Mouse (Mus musculus): Measurements from ENCODE around the gene Cracr2b.
A peak's percentile ranks its signal among the peaks of the same experiment; 100 is the strongest.

The Cracr2b gene

DNA sequence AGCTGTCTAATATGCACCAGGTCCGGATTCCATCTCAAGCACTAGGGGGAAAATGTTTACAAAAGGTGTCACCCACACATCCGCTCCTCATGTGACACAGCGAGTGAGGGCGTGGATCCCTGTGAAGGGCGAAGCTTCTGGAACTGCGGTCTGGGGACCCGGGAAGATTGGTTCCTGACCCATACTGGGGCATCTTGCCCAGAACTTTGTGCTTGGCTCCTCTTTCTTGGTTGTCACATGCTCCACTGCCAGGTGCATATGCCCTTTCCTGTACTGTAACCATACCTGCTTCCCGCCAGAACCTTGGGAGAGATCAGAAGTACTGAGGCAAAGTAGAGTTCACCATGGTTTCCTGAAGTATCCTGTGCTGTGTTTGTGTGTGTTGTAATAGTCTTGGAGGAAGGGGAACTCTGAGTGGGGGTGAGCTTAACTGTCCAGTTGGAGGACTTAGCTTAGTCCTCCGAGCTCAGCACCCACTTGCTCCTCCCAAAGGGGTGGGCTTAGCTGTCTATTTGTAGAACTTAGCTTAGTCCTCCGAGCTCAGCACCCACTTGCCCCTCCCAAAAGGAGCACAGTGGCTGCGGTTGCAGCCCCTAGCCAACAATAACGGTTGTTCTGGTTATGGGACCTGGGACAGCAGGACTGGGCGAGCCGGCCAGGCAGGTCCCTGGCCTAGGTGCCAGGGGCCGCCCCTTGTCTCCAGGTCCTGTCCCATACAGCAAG is at the start of gene Cracr2b:
Gene Cracr2b, plus strand, starts transcription at position 704 of the 723 bp plus-strand sequence.
- no peak for DNase-seq (ENCODE audit: low read depth, low spot score)

DNA sequence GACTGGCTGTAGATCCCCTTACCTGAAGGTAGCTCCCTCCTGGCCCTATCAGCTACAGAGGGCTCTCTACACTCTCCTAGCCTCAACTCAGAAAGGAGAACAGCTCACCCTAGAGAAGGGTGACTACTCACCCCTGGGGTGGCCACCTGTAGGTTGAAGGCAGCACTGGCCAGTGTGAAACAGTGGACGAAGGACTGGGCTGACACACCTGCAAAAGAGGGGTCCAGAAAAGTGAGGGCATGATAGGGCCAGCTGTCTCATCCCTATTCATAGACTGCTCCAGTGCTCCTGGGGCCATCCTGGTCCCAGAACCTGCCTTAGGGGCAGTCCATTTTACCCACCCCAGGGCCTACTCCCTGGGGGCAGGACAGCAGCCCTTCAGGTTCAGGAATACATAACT is 49.2 kb upstream of the Cracr2b start:
- DNase-seq (ENCODE audit: low read depth, low spot score) = no peak

- no peak for DNase-seq (ENCODE audit: low read depth, low spot score)
Measured at GRCm38 (mm10) chr7:141413331-141413730, 47.6 kb upstream of the Cracr2b start.

GRCm38 (mm10) chr7:141413809-141414584 is 46.9 kb upstream of the Cracr2b start, which contains the start of gene Gatd1:
Gatd1 (minus strand) TSS chr7:141414136.
- DNase-seq (ENCODE audit: low read depth, low spot score) = peak; percentile 100

GRCm38 (mm10) chr7:141416144-141416841 is 44.6 kb upstream of the Cracr2b start:
- no peak for DNase-seq (ENCODE audit: low read depth, low spot score)

DNA sequence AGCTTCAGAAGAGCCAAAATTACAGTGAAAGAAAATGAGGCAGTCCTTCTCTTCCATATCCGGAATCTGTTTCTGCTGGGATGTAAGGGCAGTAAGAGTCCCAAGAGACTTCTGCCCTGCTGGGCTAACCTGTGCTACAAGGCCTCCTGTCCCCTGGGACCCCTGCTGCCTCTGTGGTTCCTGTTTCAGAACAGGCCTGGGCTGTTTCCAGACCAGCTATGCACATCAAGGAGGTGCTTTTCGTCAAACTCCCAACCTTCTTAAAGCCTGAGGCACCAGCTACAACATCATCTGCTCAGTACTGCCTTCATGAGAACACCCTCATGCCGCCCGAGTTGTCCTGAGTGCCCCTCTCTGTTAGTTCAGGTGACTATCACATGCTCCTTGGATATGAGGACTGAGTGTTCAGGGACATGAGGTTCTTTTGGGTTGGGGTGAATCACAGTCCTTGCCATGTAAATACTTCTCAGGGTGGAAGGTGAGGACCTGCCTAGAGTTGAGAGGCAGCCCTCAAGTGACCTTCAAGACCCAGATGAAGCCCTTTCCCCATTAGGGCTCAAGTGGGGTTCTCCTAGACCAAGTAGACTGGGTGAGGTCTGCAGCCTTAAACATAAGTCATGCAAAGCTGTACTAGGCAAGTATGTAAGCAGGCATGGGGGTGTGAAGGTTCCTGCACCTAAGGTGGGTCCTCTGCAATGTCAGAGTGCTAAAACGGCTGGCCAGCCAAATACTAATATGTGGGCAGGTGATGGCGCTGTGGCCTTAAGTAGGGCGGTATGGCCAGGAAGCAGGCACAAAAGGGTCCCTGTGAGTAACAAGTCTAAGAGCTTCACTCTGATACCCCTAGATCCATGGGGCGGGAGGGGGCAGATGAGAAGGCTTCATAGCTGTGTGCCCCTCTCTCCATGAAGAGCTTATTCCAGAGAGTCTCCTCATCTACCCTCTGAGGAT is 42.9 kb upstream of the Cracr2b start:
- DNase-seq (ENCODE audit: low read depth, low spot score) = no peak

DNA sequence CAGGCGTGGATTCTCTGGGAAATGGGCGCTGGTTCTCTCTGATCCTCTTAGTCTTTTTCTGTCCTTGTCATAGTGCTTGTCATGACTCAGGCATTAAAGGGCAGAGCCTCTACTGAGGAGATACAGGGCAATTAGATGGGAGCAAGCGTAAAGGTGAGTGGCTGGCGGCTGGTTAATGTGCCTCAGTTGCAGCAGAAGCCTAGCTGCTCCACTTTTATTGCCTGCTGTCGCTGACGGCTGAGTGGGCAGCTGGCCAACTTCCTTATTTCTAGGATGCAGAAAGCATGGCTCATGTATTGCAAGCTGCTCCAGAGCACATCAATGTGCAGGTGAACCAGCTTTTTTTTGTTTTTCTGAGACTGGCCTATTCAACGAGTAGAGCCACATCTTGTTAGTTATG is 41.9 kb upstream of the Cracr2b start:
- no peak for DNase-seq (ENCODE audit: low read depth, low spot score)

GRCm38 (mm10) chr7:141420030-141420702 is 40.7 kb upstream of the Cracr2b start:
- no peak for DNase-seq (ENCODE audit: low read depth, low spot score)

DNA sequence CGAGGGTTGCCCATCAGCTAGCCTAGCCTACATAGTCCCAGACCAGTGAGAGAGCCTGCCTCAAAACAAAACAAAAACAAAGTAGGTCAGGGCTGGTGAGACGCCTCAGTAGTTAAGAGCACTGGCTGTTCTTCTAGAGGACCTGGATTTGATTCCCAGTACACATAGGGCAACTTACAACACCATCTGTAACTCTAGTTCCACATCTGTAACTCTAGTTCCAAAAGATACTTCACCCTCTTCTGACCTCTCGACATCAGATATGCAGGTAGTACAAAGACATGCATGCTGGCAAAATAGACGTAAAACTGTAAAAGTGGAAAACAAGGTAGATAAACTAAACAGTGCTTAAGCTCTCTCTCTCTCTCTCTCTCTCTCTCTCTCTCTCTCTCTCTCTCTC is 37.1 kb upstream of the Cracr2b start:
- no peak for DNase-seq (ENCODE audit: low read depth, low spot score)

DNA sequence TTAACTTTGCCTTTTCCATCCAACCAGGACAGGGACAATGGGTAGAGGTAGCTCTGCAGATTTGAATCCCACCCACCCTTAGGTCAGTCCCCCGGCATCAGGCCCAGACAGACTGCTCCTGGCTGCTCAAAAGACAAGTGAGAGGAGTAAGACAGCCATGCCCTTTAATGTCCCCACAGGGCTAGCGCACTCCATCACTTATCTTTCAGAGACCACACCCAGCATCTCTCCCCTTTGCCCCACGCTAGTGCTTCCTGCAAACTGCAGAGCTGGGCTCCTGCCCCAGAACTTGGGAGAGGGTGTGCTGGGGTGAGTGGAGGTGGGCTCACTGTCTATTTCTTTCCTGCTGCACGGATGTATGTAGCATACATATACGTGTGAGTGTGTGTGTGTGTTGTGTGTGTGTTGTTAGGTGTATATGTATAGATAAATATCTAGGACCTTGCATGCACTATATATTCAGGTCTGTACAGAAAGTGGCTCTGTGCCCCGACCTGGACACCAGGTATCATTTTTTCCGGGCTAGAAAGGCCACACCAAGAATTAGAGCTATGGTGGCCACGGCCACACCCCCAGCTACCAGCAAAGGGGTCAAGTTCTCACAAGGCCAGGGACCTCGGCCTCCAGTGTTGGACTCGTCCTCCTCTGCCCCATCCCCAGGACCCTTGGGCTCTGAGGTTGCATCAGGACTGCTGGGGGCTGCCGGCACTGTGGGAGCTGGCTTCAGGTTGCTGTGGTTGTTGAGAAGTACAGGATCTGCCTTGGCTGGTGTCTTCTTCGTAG is 33.8 kb upstream of the Cracr2b start:
- no peak for DNase-seq (ENCODE audit: low read depth, low spot score)

GRCm38 (mm10) chr7:141428701-141429100 is 32.2 kb upstream of the Cracr2b start:
- DNase-seq (ENCODE audit: low read depth, low spot score) = no peak

DNA sequence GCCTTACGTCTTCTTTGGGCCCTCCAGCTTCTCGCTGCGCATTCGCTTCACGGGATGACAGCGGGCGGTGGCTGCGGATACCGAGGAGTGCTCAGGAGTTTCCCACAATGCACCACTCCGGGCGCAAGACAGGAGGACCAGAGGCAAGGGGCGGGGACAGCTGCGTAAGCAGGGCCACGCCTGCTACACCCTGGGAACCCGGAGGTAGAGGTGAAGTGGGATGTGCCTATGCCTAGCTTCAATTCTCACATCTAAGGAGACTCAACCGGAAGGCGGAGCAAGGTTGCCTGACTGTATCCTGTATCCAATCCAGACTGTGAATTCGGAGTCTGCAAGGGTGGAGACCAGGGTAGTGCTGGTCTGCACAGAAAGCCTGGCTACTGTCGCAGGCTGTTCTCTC is 31.6 kb upstream of the Cracr2b start, which contains the start of gene Cend1:
Gene Cend1, minus strand, starts transcription at position 182 of the 400 bp plus-strand sequence.
- peak; percentile 82 for DNase-seq (ENCODE audit: low read depth, low spot score)

GRCm38 (mm10) chr7:141429840-141430584 is 30.9 kb upstream of the Cracr2b start:
- no peak for DNase-seq (ENCODE audit: low read depth, low spot score)

DNA sequence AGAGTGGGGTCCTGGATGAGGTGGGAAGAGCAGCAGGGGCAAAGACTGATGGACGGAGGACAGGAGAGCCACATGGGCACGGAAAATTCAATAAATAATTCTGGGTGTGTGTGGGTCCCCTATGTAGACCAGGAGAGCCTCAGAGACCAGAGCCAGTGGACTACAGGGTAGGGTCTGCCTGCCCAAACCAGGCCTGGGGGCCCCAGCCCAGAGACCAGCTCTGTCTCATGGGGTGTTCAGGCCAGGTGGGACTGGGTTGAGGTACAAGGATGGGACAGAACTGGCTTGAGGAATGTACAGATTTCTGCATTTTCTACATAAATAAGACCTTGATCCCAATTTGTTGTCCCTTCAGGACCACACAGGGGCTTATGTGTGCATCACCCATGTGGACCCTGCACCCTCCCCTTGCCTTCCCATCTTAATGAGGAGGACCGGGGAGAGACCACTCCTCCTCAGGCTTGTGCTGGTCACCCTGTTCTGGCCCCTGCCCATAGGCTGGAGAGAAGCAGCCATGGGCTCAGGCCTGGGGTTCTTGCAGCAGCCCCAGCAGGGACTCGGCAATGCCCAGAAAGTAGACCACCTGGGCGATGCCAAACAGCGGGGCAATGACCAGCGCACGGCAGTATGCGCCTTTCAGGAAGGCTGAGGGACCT is 30.2 kb upstream of the Cracr2b start:
- no peak for DNase-seq (ENCODE audit: low read depth, low spot score)

DNA sequence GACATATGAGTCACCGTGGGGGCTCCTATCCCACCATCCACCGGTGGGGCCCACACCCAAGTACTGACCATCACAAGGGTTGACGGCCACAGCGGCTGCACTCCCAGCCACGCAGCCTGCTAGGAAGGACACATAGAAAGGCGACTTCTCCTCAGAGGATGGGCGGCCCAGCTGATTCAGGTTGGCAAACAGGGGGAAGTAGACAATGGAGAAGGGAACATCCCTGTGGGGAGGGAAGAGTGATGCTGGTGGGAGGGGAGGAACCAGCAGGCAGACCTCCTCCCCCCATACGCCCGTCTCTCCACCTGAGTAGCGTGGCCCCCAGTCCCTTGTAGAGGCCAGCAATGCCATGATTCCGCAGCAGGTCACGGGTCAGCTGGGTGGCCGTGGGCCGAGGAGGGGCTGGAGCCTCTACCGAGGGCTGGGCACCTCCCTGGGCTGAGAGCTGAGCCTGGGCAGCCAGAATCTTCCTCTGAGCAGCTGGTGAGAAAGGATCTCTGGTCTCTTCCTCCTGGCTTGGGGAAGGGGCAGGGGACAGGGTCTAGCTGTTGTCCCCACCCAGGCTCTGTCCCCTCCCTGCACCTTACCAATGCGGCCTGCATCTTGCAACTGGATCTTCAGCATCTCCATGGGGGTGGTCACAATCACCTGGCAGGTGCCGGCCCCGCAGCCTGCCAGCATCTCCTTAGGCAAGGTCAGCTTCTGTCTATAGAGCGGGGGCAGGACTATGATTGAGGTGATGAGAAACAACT is 29.3 kb upstream of the Cracr2b start:
- no peak for DNase-seq (ENCODE audit: low read depth, low spot score)

DNA sequence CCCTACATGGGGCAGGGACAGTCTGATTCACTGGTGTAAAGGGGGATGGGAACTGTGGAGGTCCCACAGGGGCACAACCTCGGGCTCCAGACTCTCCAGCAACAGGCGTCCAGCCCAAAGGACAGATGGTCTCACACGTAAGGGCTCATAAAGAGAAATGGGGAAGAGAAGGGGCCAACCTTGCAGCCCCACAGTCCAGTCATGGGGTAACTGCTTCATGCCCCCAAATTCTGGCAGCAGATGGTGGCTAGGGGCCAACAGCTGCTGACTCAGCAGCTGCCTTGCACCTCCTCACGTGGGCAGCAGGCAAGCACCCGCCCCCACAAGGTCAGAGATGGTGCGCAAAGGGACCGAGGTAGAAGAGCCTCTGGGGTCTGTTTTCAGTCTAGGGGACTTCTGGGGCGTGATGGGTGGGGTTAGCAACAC is 28.7 kb upstream of the Cracr2b start:
- no peak for DNase-seq (ENCODE audit: low read depth, low spot score)

- DNase-seq (ENCODE audit: low read depth, low spot score) = no peak
Measured at GRCm38 (mm10) chr7:141432741-141433516, 28.0 kb upstream of the Cracr2b start.

Measured in mesoderm, embryonic 11.5 days (tissue).